Mouse (Mus musculus) neural tube, embryonic 12.5 days (tissue): ENCODE data around the gene Slc35b4. TPM values are rescaled to one million over a fixed set of nuclear protein-coding genes. Genes with fewer than 3 reads are reported as not detected.

Experiments
- ATAC-seq: fragments of 200-750 bp; cut with Nextera tagmentation; 2 replicates; pipeline ENCODE4 v1.8.0; 2017; ENCODE audit warnings: low read depth, mild to moderate bottlenecking, moderate TSS enrichment, moderate library complexity; ENCODE audit not compliant: low FRiP score
- H3K27ac ChIP-seq: fragments of 300-500 bp; sonication (generic); 2 replicates; pipeline ENCODE4 v1.5.1; 2016
- H3K27me3 ChIP-seq: fragments of 300-500 bp; sonication (generic); replicated peaks from 2 replicates; pipeline ENCODE4 v1.6.1; 2016; ENCODE audit warnings: mild to moderate bottlenecking
- H3K36me3 ChIP-seq: fragments of 300-500 bp; sonication (generic); 2 replicates; pipeline ENCODE4 v1.6.1; 2016; ENCODE audit warnings: mild to moderate bottlenecking
- H3K4me1 ChIP-seq: fragments of 300-500 bp; sonication (generic); 2 replicates; pipeline ENCODE4 v1.6.1; 2016
- H3K4me2 ChIP-seq: fragments of 300-500 bp; sonication (generic); replicated peaks from 2 replicates; pipeline ENCODE4 v1.6.1; 2016; ENCODE audit warnings: mild to moderate bottlenecking
- H3K4me3 ChIP-seq: fragments of 300-500 bp; sonication (generic); 2 replicates; pipeline ENCODE4 v1.5.1; 2016
- H3K9ac ChIP-seq: fragments of 300-500 bp; sonication (generic); 2 replicates; pipeline ENCODE4 v1.6.1; 2016; ENCODE audit warnings: mild to moderate bottlenecking
- H3K9me3 ChIP-seq: fragments of 300-500 bp; sonication (generic); 2 replicates; pipeline ENCODE4 v1.6.1; 2016; ENCODE audit warnings: mild to moderate bottlenecking
- WGBS: fragments of 180-500 bp; shearing (Covaris S2); methylation state at CpG from one replicate; pipeline ENCODE4 v1.1.7; 2016; 5-methylcytosine and 5-hydroxymethylcytosine counted together
- polyA plus RNA-seq: library from polyadenylated mRNA; unstranded; fragments of >200 nt; fragmentation: Nextera tagmentation; extraction: Ambion mirVana; gene quantifications from 2 replicates; pipeline ENCODE4 v1.2.1, GENCODE M21; 2016

Slc35b4 gene
- polyA plus RNA-seq, result 37.8 and 39.9 TPM in 2 replicates

GRCm38 (mm10) chr6:34176864-34177247, at the start of gene Slc35b4:
Gene Slc35b4 (minus strand): TSS chr6:34177111.
- Histone ChIP-seq H3K9ac (peak within 1 kb of the TSS; percentile 76), H3K27me3 (no peaks in the 10 kb centered on the region), H3K4me2 (peak within 1 kb of the TSS; percentile 72), H3K27ac (no peak within 1 kb of the TSS), H3K36me3 (no peaks in the 10 kb centered on the region), H3K9me3 (no peaks in the 10 kb centered on the region), H3K4me1 (peaks cover 8% of the 10 kb centered on the region), H3K4me3 (peak within 1 kb of the TSS; percentile 69)
- under 1% methylated on average over 29 of the region's 29 CpGs for WGBS
- ATAC-seq, result peak; percentile 100

- Histone ChIP-seq H3K4me1 (no peaks in the 10 kb centered on the region), H3K4me3 (no peak overlapping the region), H3K4me2 (no peak overlapping the region), H3K27ac (no peak overlapping the region), H3K27me3 (no peaks in the 10 kb centered on the region), H3K9me3 (0 out of 2 replicates have a peak, but pooled peaks cover 6% of the 10 kb centered on the region), H3K36me3 (no peaks in the 10 kb centered on the region), H3K9ac (no peak overlapping the region)
- 88% methylated on average over 3 of the region's 3 CpGs for WGBS
- no peak for ATAC-seq
Measured at GRCm38 (mm10) chr6:34225004-34225599, 48.2 kb upstream of the Slc35b4 start.

GRCm38 (mm10) chr6:34216450-34217319, 39.8 kb upstream of the Slc35b4 start:
- Histone ChIP-seq H3K36me3 (no peaks in the 10 kb centered on the region), H3K9me3 (no peaks in the 10 kb centered on the region), H3K4me1 (no peaks in the 10 kb centered on the region), H3K27ac (no peak overlapping the region), H3K9ac (no peak overlapping the region), H3K4me3 (no peak overlapping the region), H3K27me3 (no peaks in the 10 kb centered on the region), H3K4me2 (no peak overlapping the region)
- no peak for ATAC-seq
- WGBS, result 63% methylated on average over 9 of the region's 9 CpGs

GRCm38 (mm10) chr6:34205754-34206153, 28.8 kb upstream of the Slc35b4 start:
- Histone ChIP-seq H3K4me1 (no peaks in the 10 kb centered on the region), H3K27me3 (no peaks in the 10 kb centered on the region), H3K9ac (no peak overlapping the region), H3K4me2 (no peak overlapping the region), H3K9me3 (no peaks in the 10 kb centered on the region), H3K4me3 (no peak overlapping the region), H3K36me3 (no peaks in the 10 kb centered on the region), H3K27ac (no peak overlapping the region)
- no peak for ATAC-seq
- WGBS, result 84% methylated on average over 3 of the region's 3 CpGs

DNA sequence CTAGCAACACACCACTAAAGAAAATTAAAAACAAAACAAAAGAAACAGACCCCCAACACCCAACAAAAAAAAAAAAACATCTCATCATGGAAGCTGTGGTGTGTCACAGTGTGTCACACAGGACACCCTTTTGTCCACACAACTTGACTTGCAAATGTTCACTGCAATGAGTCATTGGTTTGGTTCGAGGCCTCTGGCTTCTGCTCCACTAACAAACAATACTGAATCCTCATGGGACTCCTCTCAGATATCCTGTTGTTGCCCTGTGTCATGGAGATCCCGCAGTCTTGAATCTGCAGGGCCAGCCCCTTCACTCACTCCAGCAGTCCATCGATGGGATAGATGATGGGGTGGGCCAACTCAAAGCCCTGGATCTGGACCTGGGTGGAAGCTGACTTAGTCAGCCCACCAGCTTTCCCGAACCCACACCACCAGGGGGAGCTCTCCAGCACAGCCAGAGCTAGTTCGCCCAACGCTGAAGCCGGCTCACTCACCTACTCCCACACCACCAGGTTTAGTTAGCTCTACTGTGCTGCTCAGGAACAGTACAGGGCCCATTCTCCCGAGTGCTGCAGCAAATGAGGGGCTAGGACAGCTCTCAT, 28.2 kb upstream of the Slc35b4 start:
- ATAC-seq, result no peak
- Histone ChIP-seq H3K4me1 (no peaks in the 10 kb centered on the region), H3K4me2 (no peak overlapping the region), H3K36me3 (no peaks in the 10 kb centered on the region), H3K9ac (no peak overlapping the region), H3K4me3 (no peak overlapping the region), H3K9me3 (no peaks in the 10 kb centered on the region), H3K27ac (no peak overlapping the region), H3K27me3 (no peaks in the 10 kb centered on the region)
- WGBS, result 75% methylated on average over 8 of the region's 8 CpGs

- Histone ChIP-seq H3K36me3 (no peaks in the 10 kb centered on the region), H3K27ac (no peak overlapping the region), H3K4me3 (no peak overlapping the region), H3K9ac (no peak overlapping the region), H3K9me3 (no peaks in the 10 kb centered on the region), H3K4me2 (no peak overlapping the region), H3K27me3 (no peaks in the 10 kb centered on the region), H3K4me1 (no peaks in the 10 kb centered on the region)
- ATAC-seq, result no peak
- 66% methylated on average over 7 of the region's 7 CpGs for WGBS
Measured at GRCm38 (mm10) chr6:34203503-34203902, 26.6 kb upstream of the Slc35b4 start.

- Histone ChIP-seq H3K27me3 (no peaks in the 10 kb centered on the region), H3K9ac (no peak overlapping the region), H3K27ac (no peak overlapping the region), H3K36me3 (no peaks in the 10 kb centered on the region), H3K4me1 (no peaks in the 10 kb centered on the region), H3K9me3 (0 out of 2 replicates have a peak, but pooled peaks cover 3% of the 10 kb centered on the region), H3K4me2 (no peak overlapping the region), H3K4me3 (no peak overlapping the region)
- 80% methylated on average over 1 of the region's 1 CpGs for WGBS
- no peak for ATAC-seq
Measured at GRCm38 (mm10) chr6:34194981-34195380, 18.1 kb upstream of the Slc35b4 start.

DNA sequence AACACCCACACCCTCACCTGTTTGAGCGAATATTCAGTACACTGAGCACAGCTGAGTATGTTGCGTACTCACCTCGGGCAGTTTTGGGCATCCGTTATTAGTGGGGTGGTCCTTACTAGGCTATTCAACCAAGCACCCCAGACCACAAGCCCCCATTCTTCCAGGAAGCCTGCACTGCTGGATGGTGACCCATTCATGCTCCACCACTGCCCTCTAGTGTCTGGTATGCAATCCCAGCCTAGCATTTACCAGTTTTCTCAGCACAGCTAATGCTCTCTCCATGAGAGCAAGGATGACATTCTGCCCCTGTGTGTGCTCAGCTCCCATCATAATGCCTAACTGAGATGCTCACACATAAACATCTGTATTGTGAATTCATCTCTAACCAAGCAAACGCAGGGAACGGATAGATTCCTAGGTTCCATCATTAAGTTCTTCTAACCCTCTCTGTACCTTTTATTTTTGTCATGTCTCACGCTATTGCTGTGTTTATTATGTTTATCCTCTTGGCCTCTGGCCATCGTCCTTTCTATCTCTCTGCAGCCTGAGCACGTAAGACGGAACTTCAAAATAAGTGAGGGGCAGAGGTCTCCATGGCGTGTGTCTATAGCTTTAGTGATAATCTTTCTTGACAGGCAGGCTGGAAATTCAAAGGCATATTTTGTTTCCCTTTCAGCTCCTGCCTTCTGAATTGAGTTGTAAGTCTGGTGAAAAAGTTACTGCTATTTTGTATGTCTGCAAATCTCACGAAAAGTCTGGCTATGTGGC, 17.0 kb upstream of the Slc35b4 start:
- Histone ChIP-seq H3K4me2 (no peak overlapping the region), H3K27me3 (no peaks in the 10 kb centered on the region), H3K9me3 (0 out of 2 replicates have a peak, but pooled peaks cover 3% of the 10 kb centered on the region), H3K4me1 (no peaks in the 10 kb centered on the region), H3K4me3 (no peak overlapping the region), H3K9ac (no peak overlapping the region), H3K27ac (no peak overlapping the region), H3K36me3 (no peaks in the 10 kb centered on the region)
- WGBS, result 69% methylated on average over 12 of the region's 12 CpGs
- 0 out of 2 replicates have a peak, but pooled peaks have one; percentile 13 for ATAC-seq

DNA sequence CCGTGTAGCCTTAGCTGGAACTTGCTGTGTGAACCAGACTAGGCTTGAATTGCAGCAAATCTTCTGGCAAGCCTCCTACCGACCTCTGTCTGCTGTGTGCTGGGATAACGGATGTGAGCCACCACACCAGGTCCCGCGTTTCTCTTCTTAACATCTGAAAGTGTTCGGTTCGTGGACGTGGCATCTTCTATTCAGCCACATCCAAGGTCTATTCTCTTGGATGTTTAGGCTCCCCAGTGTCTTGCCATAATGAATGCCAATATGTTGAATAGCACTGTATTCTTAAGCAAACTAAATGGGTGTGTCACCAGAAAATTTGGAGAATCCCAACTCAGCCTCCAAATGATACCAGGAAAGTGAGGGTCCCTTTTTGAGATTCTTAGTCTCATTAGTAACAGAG, 14.5 kb upstream of the Slc35b4 start:
- H3K9me3 ChIP-seq, result 0 out of 2 replicates have a peak, but pooled peaks cover 3% of the 10 kb centered on the region

GRCm38 (mm10) chr6:34189494-34189893, 12.6 kb upstream of the Slc35b4 start:
- H3K4me3 ChIP-seq, result no peak overlapping the region
- H3K9ac ChIP-seq, result no peak overlapping the region
- H3K27ac ChIP-seq, result no peak overlapping the region
- no peaks in the 10 kb centered on the region for H3K9me3 ChIP-seq
- H3K4me2 ChIP-seq, result no peak overlapping the region
- H3K4me1 ChIP-seq, result no peaks in the 10 kb centered on the region
- no peaks in the 10 kb centered on the region for H3K36me3 ChIP-seq
- 83% methylated on average over 3 of the region's 3 CpGs for WGBS
- no peaks in the 10 kb centered on the region for H3K27me3 ChIP-seq
- no peak for ATAC-seq

More for the DNA sequence above, 14.5 kb upstream of the Slc35b4 start:
- no peaks in the 10 kb centered on the region for H3K27me3 ChIP-seq
- H3K4me2 ChIP-seq, result no peak overlapping the region
- no peak for ATAC-seq
- no peaks in the 10 kb centered on the region for H3K4me1 ChIP-seq
- no peak overlapping the region for H3K9ac ChIP-seq
- H3K27ac ChIP-seq, result no peak overlapping the region
- 83% methylated on average over 8 of the region's 8 CpGs for WGBS
- no peak overlapping the region for H3K4me3 ChIP-seq
- no peaks in the 10 kb centered on the region for H3K36me3 ChIP-seq

GRCm38 (mm10) chr6:34187986-34188599, 11.2 kb upstream of the Slc35b4 start:
- Histone ChIP-seq H3K27ac (no peak overlapping the region), H3K4me3 (no peak overlapping the region), H3K4me2 (no peak overlapping the region), H3K9ac (no peak overlapping the region), H3K36me3 (no peaks in the 10 kb centered on the region), H3K27me3 (no peaks in the 10 kb centered on the region), H3K9me3 (no peaks in the 10 kb centered on the region), H3K4me1 (no peaks in the 10 kb centered on the region)
- no peak for ATAC-seq
- WGBS, result 44% methylated on average over 7 of the region's 7 CpGs
